Mouse (Mus musculus): Measurements from ENCODE around the gene Mycl. TPM values are rescaled to one million over a fixed set of nuclear protein-coding genes. Genes with fewer than 3 reads are reported as not detected.

Mycl gene
- polyA plus RNA-seq, 1 experiment: 95.3 TPM

GRCm38 (mm10) chr4:122961589-122961988, 33.9 kb upstream of the Mycl start:
- DNase-seq (ENCODE audit: low read depth): peak; percentile 10
- TF ChIP-seq CTCF (IDR thresholded peaks at IDR 0.05; ENCODE audit: borderline replicate concordance, extremely low read depth, insufficient read depth, insufficient read length): no peak
- TF ChIP-seq POLR2A (IDR thresholded peaks at IDR 0.05; ENCODE audit: borderline replicate concordance, extremely low read depth, insufficient read depth, insufficient read length, poor library complexity, severe bottlenecking): no peak

- no peak for TF ChIP-seq POLR2A (IDR thresholded peaks at IDR 0.05; ENCODE audit: borderline replicate concordance, extremely low read depth, insufficient read depth, insufficient read length, poor library complexity, severe bottlenecking)
- TF ChIP-seq CTCF (IDR thresholded peaks at IDR 0.05; ENCODE audit: borderline replicate concordance, extremely low read depth, insufficient read depth, insufficient read length): no peak
- peak; percentile 76 for DNase-seq (ENCODE audit: low read depth)
These were observed 32.7 kb upstream of the Mycl start for GRCm38 (mm10) chr4:122962751-122963150.

GRCm38 (mm10) chr4:122968106-122968505, 27.3 kb upstream of the Mycl start:
- TF ChIP-seq POLR2A (IDR thresholded peaks at IDR 0.05; ENCODE audit: borderline replicate concordance, extremely low read depth, insufficient read depth, insufficient read length, poor library complexity, severe bottlenecking): no peak
- no peak for DNase-seq (ENCODE audit: low read depth)

- TF ChIP-seq CTCF (IDR thresholded peaks at IDR 0.05; ENCODE audit: borderline replicate concordance, extremely low read depth, insufficient read depth, insufficient read length) (no peak), POLR2A (IDR thresholded peaks at IDR 0.05; ENCODE audit: borderline replicate concordance, extremely low read depth, insufficient read depth, insufficient read length, poor library complexity, severe bottlenecking) (no peak)
These were observed 24.3 kb upstream of the Mycl start for GRCm38 (mm10) chr4:122971191-122971590.

GRCm38 (mm10) chr4:122971646-122972045, 23.8 kb upstream of the Mycl start:
- no peak for DNase-seq (ENCODE audit: low read depth)
- TF ChIP-seq POLR2A (IDR thresholded peaks at IDR 0.05; ENCODE audit: borderline replicate concordance, extremely low read depth, insufficient read depth, insufficient read length, poor library complexity, severe bottlenecking) (no peak), CTCF (IDR thresholded peaks at IDR 0.05; ENCODE audit: borderline replicate concordance, extremely low read depth, insufficient read depth, insufficient read length) (no peak)

More at GRCm38 (mm10) chr4:122971191-122971590, 24.3 kb upstream of the Mycl start:
- DNase-seq (ENCODE audit: low read depth): no peak

GRCm38 (mm10) chr4:122972056-122972455, 23.4 kb upstream of the Mycl start:
- DNase-seq (ENCODE audit: low read depth): peak; percentile 39
- no peak for TF ChIP-seq POLR2A (IDR thresholded peaks at IDR 0.05; ENCODE audit: borderline replicate concordance, extremely low read depth, insufficient read depth, insufficient read length, poor library complexity, severe bottlenecking)
- no peak for TF ChIP-seq CTCF (IDR thresholded peaks at IDR 0.05; ENCODE audit: borderline replicate concordance, extremely low read depth, insufficient read depth, insufficient read length)

- no peak for DNase-seq (ENCODE audit: low read depth)
- TF ChIP-seq CTCF (IDR thresholded peaks at IDR 0.05; ENCODE audit: borderline replicate concordance, extremely low read depth, insufficient read depth, insufficient read length) (no peak), POLR2A (IDR thresholded peaks at IDR 0.05; ENCODE audit: borderline replicate concordance, extremely low read depth, insufficient read depth, insufficient read length, poor library complexity, severe bottlenecking) (no peak)
These were observed 20.4 kb upstream of the Mycl start for GRCm38 (mm10) chr4:122974976-122975520.

GRCm38 (mm10) chr4:122976885-122977284, 18.6 kb upstream of the Mycl start:
- TF ChIP-seq POLR2A (IDR thresholded peaks at IDR 0.05; ENCODE audit: borderline replicate concordance, extremely low read depth, insufficient read depth, insufficient read length, poor library complexity, severe bottlenecking) (no peak), CTCF (IDR thresholded peaks at IDR 0.05; ENCODE audit: borderline replicate concordance, extremely low read depth, insufficient read depth, insufficient read length) (no peak)
- no peak for DNase-seq (ENCODE audit: low read depth)

GRCm38 (mm10) chr4:122978850-122979249, 16.6 kb upstream of the Mycl start:
- TF ChIP-seq CTCF (IDR thresholded peaks at IDR 0.05; ENCODE audit: borderline replicate concordance, extremely low read depth, insufficient read depth, insufficient read length) (no peak), POLR2A (IDR thresholded peaks at IDR 0.05; ENCODE audit: borderline replicate concordance, extremely low read depth, insufficient read depth, insufficient read length, poor library complexity, severe bottlenecking) (no peak)

GRCm38 (mm10) chr4:122979826-122980225, 15.6 kb upstream of the Mycl start:
- no peak for DNase-seq (ENCODE audit: low read depth)
- TF ChIP-seq CTCF (IDR thresholded peaks at IDR 0.05; ENCODE audit: borderline replicate concordance, extremely low read depth, insufficient read depth, insufficient read length): no peak
- no peak for TF ChIP-seq POLR2A (IDR thresholded peaks at IDR 0.05; ENCODE audit: borderline replicate concordance, extremely low read depth, insufficient read depth, insufficient read length, poor library complexity, severe bottlenecking)

More at GRCm38 (mm10) chr4:122978850-122979249, 16.6 kb upstream of the Mycl start:
- DNase-seq (ENCODE audit: low read depth): no peak

- TF ChIP-seq POLR2A (IDR thresholded peaks at IDR 0.05; ENCODE audit: borderline replicate concordance, extremely low read depth, insufficient read depth, insufficient read length, poor library complexity, severe bottlenecking) (no peak), CTCF (IDR thresholded peaks at IDR 0.05; ENCODE audit: borderline replicate concordance, extremely low read depth, insufficient read depth, insufficient read length) (no peak)
- no peak for DNase-seq (ENCODE audit: low read depth)
These were observed 14.8 kb upstream of the Mycl start for GRCm38 (mm10) chr4:122980684-122981083.

- DNase-seq (ENCODE audit: low read depth): no peak
- TF ChIP-seq CTCF (IDR thresholded peaks at IDR 0.05; ENCODE audit: borderline replicate concordance, extremely low read depth, insufficient read depth, insufficient read length) (no peak), POLR2A (IDR thresholded peaks at IDR 0.05; ENCODE audit: borderline replicate concordance, extremely low read depth, insufficient read depth, insufficient read length, poor library complexity, severe bottlenecking) (no peak)
These were observed 14.2 kb upstream of the Mycl start for GRCm38 (mm10) chr4:122981238-122981637.
